In the genomic region with DNA sequence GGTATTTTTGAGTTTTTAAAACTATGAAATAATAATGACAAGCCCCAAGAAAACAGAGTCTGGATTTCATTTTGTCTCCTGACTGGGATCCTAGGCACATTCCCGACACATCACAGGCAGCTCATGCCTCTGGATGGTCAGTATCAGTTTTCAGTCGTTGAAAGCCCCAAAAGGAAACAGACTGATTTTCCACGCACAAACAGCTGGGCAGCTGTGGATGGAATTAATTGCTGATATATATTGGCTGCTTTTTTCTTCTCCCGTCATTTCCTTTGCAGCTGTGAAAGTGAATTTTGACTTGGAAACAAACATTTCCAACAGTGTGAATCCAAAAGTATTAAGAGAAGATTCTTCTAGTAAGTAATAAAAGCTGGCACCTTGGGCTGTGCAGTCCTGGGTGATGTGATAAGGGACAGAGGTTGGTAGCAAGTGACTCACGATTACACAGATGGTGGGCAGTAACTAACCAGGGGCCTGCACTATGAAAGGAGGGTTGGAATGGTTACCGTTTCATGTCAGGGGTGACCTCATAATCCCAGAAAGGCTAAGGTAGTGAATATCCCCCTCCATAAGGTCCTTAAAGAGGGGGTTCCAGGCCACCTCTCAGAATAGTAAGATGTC, we compare ENCODE assay signal across 15 mouse cellular contexts. TPM values are rescaled to one million over a fixed set of nuclear protein-coding genes. Genes with fewer than 3 reads are reported as not detected.
A peak's percentile ranks its signal among the peaks of the same experiment; 100 is the strongest.
DNase-seq lines count a peak whose midpoint lies in the region; ATAC-seq and TF ChIP-seq lines count a peak whose summit lies in the region.
"Had no signal": no experiment of that assay in that cellular context is flagged by ENCODE, and none has a peak within 500 bp of the region (broad histone marks: within the 10 kb centered on the region; RNA-seq: fewer than 3 reads in every experiment).

No protein-coding gene starts in this region.

- no peaks in the 10 kb centered on the region for H3K36me3 ChIP-seq in limb, embryonic 14.5 days (ENCODE audit: control insufficient read depth, insufficient read depth, low read length)
- 0 out of 2 replicates have a peak, but pooled peaks cover 2% of the 10 kb centered on the region for H3K36me3 ChIP-seq in limb, embryonic 10.5 days
- H3K36me3 ChIP-seq in liver, embryonic 11.5 days (ENCODE audit: control insufficient read depth, insufficient read depth, low read length): no peaks in the 10 kb centered on the region
- H3K36me3 ChIP-seq in stomach, embryonic 14.5 days (ENCODE audit: control insufficient read depth, insufficient read depth, low read length): no peaks in the 10 kb centered on the region
- H3K36me3 ChIP-seq: midbrain, embryonic 12.5 days had no signal

- no peak overlapping the region for H3K4me2 ChIP-seq in limb, embryonic 14.5 days (replicated peaks; ENCODE audit: low read depth, low read length, severe bottlenecking)
- peak overlapping the region; percentile 13; the same call in 1 of the 2 replicates for H3K4me2 ChIP-seq in liver, embryonic 11.5 days
- H3K4me2 ChIP-seq in stomach, embryonic 14.5 days (replicated peaks; ENCODE audit: low read depth, low read length): no peak overlapping the region
- H3K4me2 ChIP-seq: midbrain, embryonic 12.5 days had no signal

- H3K27me3 ChIP-seq in limb, embryonic 14.5 days (ENCODE audit: control insufficient read depth, insufficient read depth, low read length): no peaks in the 10 kb centered on the region
- no peaks in the 10 kb centered on the region for H3K27me3 ChIP-seq in limb, embryonic 10.5 days (ENCODE audit: low read depth, poor library complexity, severe bottlenecking)
- no peaks in the 10 kb centered on the region for H3K27me3 ChIP-seq in liver, embryonic 11.5 days (replicated peaks; ENCODE audit: control insufficient read depth, insufficient read depth, low read length)
- H3K27me3 ChIP-seq in stomach, embryonic 14.5 days (ENCODE audit: control insufficient read depth, insufficient read depth, low read length): no peaks in the 10 kb centered on the region
- H3K27me3 ChIP-seq: midbrain, embryonic 12.5 days had no signal

- 29% methylated on average over 6 of the region's 6 CpGs for WGBS in limb, embryonic 14.5 days
- 41% methylated on average over 6 of the region's 6 CpGs for WGBS in limb, embryonic 10.5 days
- WGBS in liver, embryonic 11.5 days: 43% methylated on average over 6 of the region's 6 CpGs
- WGBS in stomach, embryonic 14.5 days: 47% methylated on average over 6 of the region's 6 CpGs

- no peak overlapping the region for H3K4me3 ChIP-seq in limb, embryonic 14.5 days (replicated peaks; ENCODE audit: low read length)
- H3K4me3 ChIP-seq in limb, embryonic 10.5 days: no peak overlapping the region
- no peak overlapping the region for H3K4me3 ChIP-seq in liver, embryonic 11.5 days (ENCODE audit: low read depth, low read length)
- H3K4me3 ChIP-seq in stomach, embryonic 14.5 days (ENCODE audit: low read depth, low read length): no peak overlapping the region
- H3K4me3 ChIP-seq: midbrain, embryonic 12.5 days had no signal

- peaks cover 26% of the 10 kb centered on the region for H3K4me1 ChIP-seq in limb, embryonic 14.5 days (ENCODE audit: control insufficient read depth, insufficient read depth, low read length)
- H3K4me1 ChIP-seq in limb, embryonic 10.5 days: peaks cover 16% of the 10 kb centered on the region
- H3K4me1 ChIP-seq in liver, embryonic 11.5 days (replicated peaks; ENCODE audit: control insufficient read depth, insufficient read depth, low read length): peaks cover 58% of the 10 kb centered on the region
- peaks cover 13% of the 10 kb centered on the region for H3K4me1 ChIP-seq in stomach, embryonic 14.5 days (ENCODE audit: control insufficient read depth, insufficient read depth, low read length)

- peak; percentile 44 for DNase-seq in limb, embryonic 14.5 days (ENCODE audit: low spot score)
- no peak for DNase-seq in limb, embryonic 10.5 days (ENCODE audit: low spot score)
- no peak for DNase-seq in liver, embryonic 11.5 days (ENCODE audit: low spot score)
- DNase-seq in frontal cortex, postnatal 14 days (ENCODE audit: low spot score in 2 of 2): no peak
- no peak for DNase-seq in gastrocnemius, adult 18-20 months (ENCODE audit: low spot score)
- no peak for DNase-seq in retina, embryonic 14.5 days (ENCODE audit: low spot score)
- DNase-seq: cerebellum, adult 11 months; kidney, postnatal 25 days; left cerebral cortex, postnatal 4 days; right cerebral cortex, postnatal 4 days; thymus, postnatal 25 days had no signal

- no peaks in the 10 kb centered on the region for H3K9me3 ChIP-seq in limb, embryonic 14.5 days (ENCODE audit: control insufficient read depth, low read length)
- no peaks in the 10 kb centered on the region for H3K9me3 ChIP-seq in limb, embryonic 10.5 days (replicated peaks)
- no peaks in the 10 kb centered on the region for H3K9me3 ChIP-seq in liver, embryonic 11.5 days (ENCODE audit: control insufficient read depth, low read length)
- H3K9me3 ChIP-seq in stomach, embryonic 14.5 days (ENCODE audit: control insufficient read depth, low read depth, low read length): no peaks in the 10 kb centered on the region
- H3K9me3 ChIP-seq: midbrain, embryonic 12.5 days had no signal

- ATAC-seq in limb, embryonic 14.5 days (ENCODE audit: low FRiP score, low read depth): peak; percentile 35; the same call in 1 of the 2 replicates
- ATAC-seq in erythroid progenitor cell, adult 5-6 weeks (replicated peaks; ENCODE audit: low FRiP score, poor library complexity, severe bottlenecking): 0 out of 2 replicates have a peak, but pooled peaks have one; percentile 44
- peak; percentile 65 for ATAC-seq in liver, embryonic 11.5 days (replicated peaks; ENCODE audit: low FRiP score)
- no peak for ATAC-seq in stomach, embryonic 14.5 days (ENCODE audit: insufficient number of reproducible peaks, insufficient read depth, low FRiP score, low read depth)
- ATAC-seq: lung, postnatal 0 days had no signal

- H3K27ac ChIP-seq in limb, embryonic 14.5 days (replicated peaks; ENCODE audit: low read depth, low read length): no peak overlapping the region
- H3K27ac ChIP-seq in limb, embryonic 10.5 days: no peak overlapping the region; the same call in 1 of the 2 replicates
- peak overlapping the region; percentile 21; the same call in 1 of the 2 replicates for H3K27ac ChIP-seq in liver, embryonic 11.5 days (ENCODE audit: low read depth, low read length)
- 0 out of 2 replicates have a peak overlapping the region, but pooled peaks have one; percentile 27 for H3K27ac ChIP-seq in stomach, embryonic 14.5 days (ENCODE audit: low read length)
- H3K27ac ChIP-seq: midbrain, embryonic 12.5 days had no signal

- no peak overlapping the region for H3K9ac ChIP-seq in limb, embryonic 14.5 days (ENCODE audit: low read depth, low read length, severe bottlenecking)
- H3K9ac ChIP-seq in liver, embryonic 11.5 days (ENCODE audit: low read depth, low read length): no peak overlapping the region
- no peak overlapping the region for H3K9ac ChIP-seq in stomach, embryonic 14.5 days (replicated peaks; ENCODE audit: low read depth, low read length)
- H3K9ac ChIP-seq: midbrain, embryonic 12.5 days had no signal

- TF ChIP-seq POLR2A in limb, embryonic 14.5 days (IDR thresholded peaks at IDR 0.05; ENCODE audit: borderline replicate concordance, extremely low read depth, insufficient read depth, insufficient read length): no peak

RNA-seq across cellular contexts. Expression of gene Add3, which starts 51.7 kb away (rescaled TPM):
- polyA plus RNA-seq in limb, embryonic 14.5 days (2012; rRNA removed): 46.8 and 53.0 TPM in 2 replicates
- polyA plus RNA-seq in limb, embryonic 14.5 days (2014; fragmentation: Nextera tagmentation; extraction: Ambion mirVana): 89.5 and 97.3 TPM in 2 replicates
- 46.4 and 63.7 TPM in 2 replicates for polyA plus RNA-seq in limb, embryonic 10.5 days (2016; fragmentation: Nextera tagmentation; extraction: Ambion mirVana)
- total RNA-seq in erythroid progenitor cell, adult 5-6 weeks (2015; ENCODE audit: low replicate concordance): 24.9 and 26.4 TPM in 2 replicates
- 10.1 and 24.5 TPM in 2 replicates for total RNA-seq in erythroid progenitor cell, adult 5-6 weeks (2017; ENCODE audit: low replicate concordance)
- polyA plus RNA-seq in liver, embryonic 11.5 days (2014; fragmentation: Nextera tagmentation; extraction: Ambion mirVana): 65.0 and 69.0 TPM in 2 replicates
- polyA plus RNA-seq in stomach, embryonic 14.5 days (2014; fragmentation: Nextera tagmentation; extraction: Ambion mirVana): 85.5 and 93.2 TPM in 2 replicates
- total RNA-seq in gastrocnemius, adult 18-20 months (2021): 10 to 100 TPM; 23.0 to 30.5 TPM

Comparison
In these comparisons a context has a peak if more than half of its experiments do, and no peak if none do; other contexts are left out.
1. H3K27ac ChIP-seq: peak in liver, embryonic 11.5 days (single experiment) and stomach, embryonic 14.5 days (single experiment); none in limb, embryonic 14.5 days (single experiment) and limb, embryonic 10.5 days (single experiment).